Mouse (Mus musculus) layer of hippocampus, adult 18-20 months (tissue): ENCODE measurements around the gene Ccnc. TPM values are rescaled to one million over a fixed set of nuclear protein-coding genes. Genes with fewer than 3 reads are reported as not detected.

Experiments
- DNase-seq, 2 experiments: peaks; one replicate each; pipeline ENCODE4 v3.0.0; 2022; ENCODE audit warnings: low spot score in 2 of 2
- long read RNA-seq: library from polyadenylated mRNA; stranded (forward); transcript quantifications from one replicate; pipeline ENCODE4 v2.0.0, GENCODE M21; 2021
- total RNA-seq, 2 experiments: library from RNA; stranded (reverse); gene quantifications; 2 replicates each; pipeline ENCODE4 v1.2.3; 2021

Gene Ccnc
- 10 to 100 TPM; 33.0 to 40.3 TPM for total RNA-seq
- long read RNA-seq, transcript Ccnc-203 (12 exons, 1,406 nt) = minor isoform, 7 of 48 reads
- long read RNA-seq, transcript Ccnc-202 (12 exons, 3,365 nt) = major isoform, 31 of 48 reads
- long read RNA-seq, partial matches to known transcripts = 4 of 48 reads
- long read RNA-seq, other reads (novel, unspliced or antisense) = 4 of 48 reads

GRCm38 (mm10) chr4:21727615-21728165, at the start of gene Ccnc:
Ccnc (plus strand) TSS chr4:21727701.
- peak; percentile 90 to 94 for DNase-seq

- DNase-seq = no peak
Observed at GRCm38 (mm10) chr4:21678101-21678974, 49.2 kb upstream of the Ccnc start.

- DNase-seq = no peak
Observed at GRCm38 (mm10) chr4:21678975-21679623, 48.4 kb upstream of the Ccnc start.

DNA sequence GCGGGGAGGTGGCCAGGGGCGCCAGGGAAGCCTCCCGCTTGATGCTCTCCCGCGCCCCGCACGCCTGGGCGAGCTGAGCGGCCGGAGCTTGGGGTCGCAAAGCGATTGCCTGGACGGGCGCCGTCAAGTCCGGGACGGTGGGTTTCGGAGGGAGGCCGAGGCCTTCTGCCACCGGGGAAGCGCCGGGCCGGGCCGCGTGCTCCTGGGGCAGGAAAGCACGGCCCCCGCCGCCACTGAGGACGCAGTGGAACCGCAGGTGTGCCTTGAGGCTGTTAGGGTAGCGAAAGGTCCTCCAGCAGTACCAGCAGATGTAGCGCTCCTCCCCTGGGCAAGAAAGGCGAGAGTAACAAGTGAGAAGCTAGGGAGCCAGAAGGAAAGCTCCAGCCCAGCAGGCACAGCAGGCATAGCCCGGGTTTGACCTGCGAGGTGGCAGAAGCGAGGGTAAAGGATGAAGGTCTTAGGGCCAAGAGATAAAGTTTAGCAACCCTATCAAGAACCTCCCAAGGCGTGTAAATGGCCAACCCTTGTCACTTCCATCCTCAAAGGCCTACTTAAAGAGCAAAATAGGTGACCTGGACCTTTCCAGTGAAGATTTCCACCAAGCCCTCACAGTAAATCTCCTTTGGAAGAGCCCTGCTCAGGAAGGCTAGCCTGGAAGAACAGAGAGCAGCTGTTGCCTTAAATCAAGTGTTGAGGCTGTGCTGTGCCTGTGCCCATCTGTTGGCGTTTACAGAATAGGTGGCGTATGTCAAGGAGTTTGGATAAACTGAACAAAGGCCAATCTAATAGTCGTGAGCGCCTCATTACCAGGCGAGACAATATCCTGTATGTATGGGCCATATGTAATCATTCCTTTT, 47.6 kb upstream of the Ccnc start:
- no peak for DNase-seq

DNA sequence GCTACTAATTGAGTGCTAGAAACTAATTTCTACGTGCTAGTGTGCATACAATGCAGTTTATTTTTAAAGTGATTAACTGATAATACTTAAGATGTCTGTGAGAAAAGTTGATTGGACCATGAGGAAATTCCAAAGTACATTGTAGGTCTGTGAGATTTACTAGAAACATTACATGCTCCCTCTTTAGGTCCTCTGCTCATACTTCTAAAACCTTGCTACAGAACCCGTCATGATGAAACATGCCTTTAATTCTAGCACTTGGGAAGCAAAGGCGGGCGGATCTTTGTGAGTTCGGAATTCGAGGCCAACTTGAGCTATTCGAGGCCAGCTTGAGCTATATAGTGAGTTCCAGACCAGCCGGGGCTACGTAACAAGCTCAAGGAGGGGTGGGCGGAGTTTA, 46.5 kb upstream of the Ccnc start:
- DNase-seq = no peak

DNA sequence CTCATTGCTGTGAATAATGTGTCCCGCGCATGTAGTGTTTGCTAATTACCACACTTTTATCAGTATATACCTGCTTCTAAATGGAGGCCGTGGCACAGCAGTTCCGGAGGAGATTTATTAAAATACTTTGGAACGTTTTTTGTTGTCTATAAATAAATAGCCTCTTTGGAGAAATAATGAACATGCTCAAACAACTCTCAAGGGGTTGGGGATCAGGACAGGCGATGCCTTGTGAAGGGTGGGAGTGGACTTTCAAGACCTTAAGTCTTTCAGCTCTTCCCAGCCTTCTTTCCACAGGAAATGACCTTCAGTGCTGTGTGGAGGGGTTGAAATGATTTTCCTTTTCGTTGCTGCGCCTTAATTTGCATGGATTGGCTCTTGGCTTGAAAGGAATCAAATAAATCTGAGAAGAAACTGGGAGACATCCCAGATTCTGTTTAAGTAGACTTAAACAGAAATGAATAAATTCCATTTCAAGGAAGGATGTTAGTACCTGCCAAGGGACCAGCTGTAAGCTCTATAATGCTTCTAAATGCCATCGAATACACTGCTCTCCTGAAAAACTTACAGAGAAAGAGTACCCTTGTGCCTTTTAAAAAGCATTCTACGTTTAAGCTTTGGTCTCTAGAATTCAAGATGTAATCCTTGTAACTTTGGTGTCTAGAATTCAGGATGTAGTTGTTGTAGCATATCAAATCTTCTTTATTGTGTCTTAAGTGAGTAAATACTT, 44.9 kb upstream of the Ccnc start:
- no peak for DNase-seq

DNA sequence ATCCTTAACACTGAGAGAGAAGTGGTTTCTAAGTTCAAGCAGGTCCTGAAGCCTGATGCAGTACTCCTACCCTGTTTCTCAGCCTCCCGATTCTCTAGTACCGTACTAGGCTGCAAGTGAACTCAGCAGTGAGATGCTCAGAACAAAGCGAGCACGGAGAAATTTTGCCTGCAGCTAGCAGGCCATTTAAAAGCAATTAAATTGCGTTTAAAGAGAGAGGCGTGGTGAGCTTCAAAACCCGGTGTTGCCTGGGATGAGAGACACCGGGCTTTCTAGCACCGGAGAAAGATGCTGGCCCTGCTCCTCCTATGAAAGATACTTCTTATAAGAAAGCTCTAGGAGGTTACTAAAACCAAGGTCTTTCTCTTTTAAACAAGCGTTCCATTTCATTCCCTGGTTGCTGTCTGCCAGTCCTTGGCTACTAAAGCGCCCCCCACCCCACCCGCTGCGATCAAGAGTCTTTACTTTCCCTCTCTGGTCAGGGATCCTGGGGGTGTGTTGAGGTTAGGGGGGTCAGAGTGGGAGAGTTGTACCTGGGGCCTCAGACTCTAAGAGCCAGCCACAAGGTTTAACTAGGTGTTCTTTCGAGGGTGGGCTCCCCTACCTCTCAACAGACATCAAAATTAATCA, 43.0 kb upstream of the Ccnc start:
- DNase-seq = no peak

DNA sequence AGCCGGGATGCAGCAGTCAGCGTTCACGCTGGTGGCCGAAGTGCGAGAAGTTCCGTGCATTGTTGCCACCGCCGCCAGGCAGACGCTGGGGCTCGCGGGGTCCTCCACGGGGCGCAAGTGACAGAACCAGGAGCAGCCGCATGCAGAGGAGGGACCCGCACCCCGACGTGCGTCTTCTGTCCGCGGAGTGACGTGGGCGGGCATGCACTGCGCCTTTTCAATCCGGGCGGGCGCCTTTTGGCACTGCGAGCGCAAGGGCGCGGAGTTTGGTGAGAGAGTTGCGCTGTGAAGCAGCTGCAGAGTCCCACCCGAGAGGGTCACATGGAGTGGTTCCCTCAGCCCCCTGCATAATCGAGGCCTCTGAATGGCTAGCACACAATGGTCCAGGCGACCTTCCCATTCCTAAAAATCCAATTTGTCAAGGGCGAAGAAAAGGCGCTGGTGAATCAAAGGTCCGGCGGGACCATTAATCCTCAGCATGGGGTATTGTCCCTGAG, 41.9 kb upstream of the Ccnc start, which contains the start of gene Prdm13:
Gene Prdm13 (minus strand): TSS at position 369 of the 497 bp plus-strand sequence.
- DNase-seq = no peak

- DNase-seq = no peak
Observed at GRCm38 (mm10) chr4:21686416-21686815, 41.1 kb upstream of the Ccnc start.

GRCm38 (mm10) chr4:21686934-21687333, 40.6 kb upstream of the Ccnc start:
- DNase-seq = no peak

GRCm38 (mm10) chr4:21687783-21688702, 39.5 kb upstream of the Ccnc start:
- DNase-seq = no peak

GRCm38 (mm10) chr4:21688703-21689200, 38.7 kb upstream of the Ccnc start:
- DNase-seq = no peak

DNA sequence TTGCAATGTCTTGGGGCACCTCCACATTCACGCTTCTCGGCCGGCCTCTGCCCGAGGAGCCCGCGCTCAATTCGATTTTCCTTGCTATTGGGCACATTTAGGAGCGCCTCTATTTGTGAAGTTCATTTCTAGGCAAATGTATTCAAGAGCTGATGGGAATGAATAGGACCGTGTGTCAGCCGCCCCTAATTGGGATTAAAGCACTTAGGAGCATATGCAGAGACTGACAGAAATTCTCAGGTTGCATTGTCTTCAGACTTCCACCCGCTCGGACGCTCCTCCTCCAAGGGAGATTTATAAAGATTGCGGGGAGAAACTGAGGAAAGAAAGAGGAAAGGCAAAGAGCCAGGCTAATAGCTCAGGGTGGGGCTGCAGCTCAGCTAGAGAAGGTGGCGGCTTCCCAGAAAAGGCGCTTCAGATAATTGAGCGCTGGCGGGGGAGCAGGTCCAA, 38.0 kb upstream of the Ccnc start:
- no peak for DNase-seq

- no peak for DNase-seq
Observed at GRCm38 (mm10) chr4:21690221-21690620, 37.3 kb upstream of the Ccnc start.

GRCm38 (mm10) chr4:21695638-21696254, 31.8 kb upstream of the Ccnc start:
- peak in 1 of 2 experiments; percentile 56 for DNase-seq

DNA sequence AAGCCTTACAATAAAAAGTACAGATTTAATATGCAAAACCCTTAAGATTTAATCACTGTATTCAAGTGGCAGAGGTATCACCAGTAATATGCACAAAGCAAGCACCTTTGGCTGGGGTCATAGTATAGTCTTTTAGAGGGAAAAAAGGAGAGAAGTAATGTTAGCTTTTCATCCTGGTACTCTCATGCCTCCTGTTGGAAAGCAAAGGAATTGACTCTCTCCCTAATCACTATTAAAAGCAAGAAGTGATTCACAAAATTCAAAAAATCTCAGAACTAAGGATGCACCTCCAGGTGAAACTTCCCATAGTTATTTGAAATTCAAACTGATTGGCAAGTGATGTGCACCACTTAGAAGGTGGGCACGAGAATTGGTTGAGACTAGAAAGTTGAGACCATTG, 22.5 kb upstream of the Ccnc start:
- DNase-seq = no peak

DNA sequence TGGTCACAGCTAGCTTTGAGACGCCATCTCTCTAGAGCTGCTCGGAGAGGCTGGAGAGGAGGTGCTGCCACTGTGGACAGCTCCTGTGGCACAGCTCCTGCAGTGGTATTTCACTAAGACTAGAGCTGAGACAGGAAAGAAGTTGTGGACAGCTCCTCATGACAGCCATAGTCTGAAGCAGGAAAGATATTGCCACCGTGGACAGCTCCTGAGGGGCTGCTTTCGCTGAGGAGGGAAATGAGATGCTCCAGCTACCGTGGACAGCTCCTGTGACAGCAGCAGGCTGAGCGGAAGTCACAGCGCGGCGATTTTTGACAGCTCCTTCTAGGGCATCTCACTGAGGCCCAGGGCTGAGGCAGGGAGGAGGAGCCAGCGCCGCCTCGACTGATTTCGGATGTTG, 15.4 kb upstream of the Ccnc start:
- peak in 1 of 2 experiments; percentile 26 for DNase-seq
